Mouse (Mus musculus) mouse embryonic stem cell (cell line): Measurements from ENCODE around the gene Mup19.
"Not testable (repeated sequence)": the region's sequence is repeated elsewhere in the genome, so short reads cannot be mapped to it uniquely, and the experiment has no call there.

Source experiments
- in situ Hi-C, 2 experiments: fragments of 300-500 bp; cut with MboI; formaldehyde crosslinking; loops; 1 replicate in 1 of 2; 3 replicates in 1 of 2; pipeline ENCODE4 v1.14.3; 2019 to 2020; ENCODE audit warnings: low sequenced_read_pairs in 2 of 2, low pct_unique_long_range_greater_than_20kb in 1 of 2, mixed read lengths in 1 of 2; ENCODE audit not compliant: unreplicated experiment in 1 of 2

Mup19 gene

GRCm38 (mm10) chr4:61782169-61782568 is at the start of gene Mup19:
Mup19 (minus strand) TSS chr4:61782269.
- in situ Hi-C loops = not testable (repeated sequence)

GRCm38 (mm10) chr4:61829211-61829610 is 47.1 kb upstream of the Mup19 start:
- in situ Hi-C loops = no loop called here

- in situ Hi-C loops = no loop called here
Observed at GRCm38 (mm10) chr4:61823185-61823584, 41.1 kb upstream of the Mup19 start.

GRCm38 (mm10) chr4:61822541-61822940 is 40.5 kb upstream of the Mup19 start:
- in situ Hi-C loops = not testable (repeated sequence)

GRCm38 (mm10) chr4:61815602-61816001 is 33.5 kb upstream of the Mup19 start:
- in situ Hi-C loops = no loop called here

GRCm38 (mm10) chr4:61813435-61813834 is 31.4 kb upstream of the Mup19 start:
- in situ Hi-C loops = no loop called here

- in situ Hi-C loops = not testable (repeated sequence)
Observed at GRCm38 (mm10) chr4:61811193-61811592, 29.1 kb upstream of the Mup19 start.

- in situ Hi-C loops = not testable (repeated sequence)
Observed at GRCm38 (mm10) chr4:61808926-61809325, 26.9 kb upstream of the Mup19 start.

- in situ Hi-C loops = not testable (repeated sequence)
Observed at GRCm38 (mm10) chr4:61789699-61790098, 7.6 kb upstream of the Mup19 start.

- in situ Hi-C loops = not testable (repeated sequence)
Observed at GRCm38 (mm10) chr4:61784231-61784630, 2.2 kb upstream of the Mup19 start.
